In genomic region chr9:66294980-66295410, GRCm38 (mm10) we compare ENCODE assay signal across 8 mouse cellular contexts. TPM values are rescaled to one million over a fixed set of nuclear protein-coding genes. Genes with fewer than 3 reads are reported as not detected.
DNase-seq lines count a peak whose midpoint lies in the region; ATAC-seq lines count a peak whose summit lies in the region.

No protein-coding gene starts in this region.

- no peak overlapping the region for H3K4me2 ChIP-seq in intestine, embryonic 16.5 days (ENCODE audit: low read depth, low read length)
- H3K4me2 ChIP-seq in intestine, embryonic 15.5 days (replicated peaks): no peak overlapping the region
- H3K4me2 ChIP-seq in midbrain, embryonic 13.5 days (replicated peaks): no peak overlapping the region

- H3K9ac ChIP-seq in intestine, embryonic 16.5 days (ENCODE audit: low read depth, low read length): no peak overlapping the region
- no peak overlapping the region for H3K9ac ChIP-seq in intestine, embryonic 15.5 days
- H3K9ac ChIP-seq in midbrain, embryonic 13.5 days (replicated peaks): no peak overlapping the region

- peak; percentile 36; the same call in 1 of the 2 replicates for ATAC-seq in intestine, embryonic 16.5 days
- ATAC-seq in intestine, embryonic 15.5 days: no peak; the same call in 1 of the 2 replicates
- peak; percentile 70 for ATAC-seq in midbrain, embryonic 13.5 days
- no peak for ATAC-seq in inflammation-experienced regulatory T-cells, adult 6 months

- no peak overlapping the region for H3K4me3 ChIP-seq in intestine, embryonic 16.5 days (ENCODE audit: low read length)
- H3K4me3 ChIP-seq in intestine, embryonic 15.5 days (replicated peaks): no peak overlapping the region
- H3K4me3 ChIP-seq in midbrain, embryonic 13.5 days (replicated peaks): no peak overlapping the region

- no peaks in the 10 kb centered on the region for H3K9me3 ChIP-seq in intestine, embryonic 16.5 days (ENCODE audit: control insufficient read depth, low read length)
- H3K9me3 ChIP-seq in intestine, embryonic 15.5 days: no peaks in the 10 kb centered on the region
- no peaks in the 10 kb centered on the region for H3K9me3 ChIP-seq in midbrain, embryonic 13.5 days

- 8% methylated on average over 3 of the region's 3 CpGs for WGBS in intestine, embryonic 16.5 days
- 4% methylated on average over 3 of the region's 3 CpGs for WGBS in intestine, embryonic 15.5 days
- WGBS in midbrain, embryonic 13.5 days: 9% methylated on average over 3 of the region's 3 CpGs

- H3K27me3 ChIP-seq in intestine, embryonic 16.5 days (replicated peaks; ENCODE audit: control insufficient read depth, insufficient read depth, low read length): no peaks in the 10 kb centered on the region
- no peaks in the 10 kb centered on the region for H3K27me3 ChIP-seq in intestine, embryonic 15.5 days (replicated peaks)
- no peaks in the 10 kb centered on the region for H3K27me3 ChIP-seq in midbrain, embryonic 13.5 days

- H3K4me1 ChIP-seq in intestine, embryonic 16.5 days (ENCODE audit: control insufficient read depth, insufficient read depth, low read length): no peaks in the 10 kb centered on the region
- peaks cover 5% of the 10 kb centered on the region; the same call in 1 of the 2 replicates for H3K4me1 ChIP-seq in intestine, embryonic 15.5 days (replicated peaks)
- H3K4me1 ChIP-seq in midbrain, embryonic 13.5 days (replicated peaks): peaks cover 11% of the 10 kb centered on the region

- no peak overlapping the region for H3K27ac ChIP-seq in intestine, embryonic 16.5 days (ENCODE audit: low read length)
- H3K27ac ChIP-seq in intestine, embryonic 15.5 days: no peak overlapping the region
- H3K27ac ChIP-seq in midbrain, embryonic 13.5 days: peak overlapping the region; percentile 48; the same call in 1 of the 2 replicates

- DNase-seq in c-Kit-positive CD71-positive TER-119-negative erythroid progenitor cells, embryonic 14.5 days (ENCODE audit: low read depth): peak; percentile 50
- peak; percentile 69 for DNase-seq in heart, postnatal 4 days
- DNase-seq in layer of hippocampus, postnatal 25 days (ENCODE audit: extremely low spot score in 1 of 2, low spot score in 1 of 2): no peak
- DNase-seq in thymus, postnatal 14 days: no peak

- no peaks in the 10 kb centered on the region for H3K36me3 ChIP-seq in intestine, embryonic 16.5 days (ENCODE audit: control insufficient read depth, insufficient read depth, low read length)
- no peaks in the 10 kb centered on the region for H3K36me3 ChIP-seq in intestine, embryonic 15.5 days
- no peaks in the 10 kb centered on the region for H3K36me3 ChIP-seq in midbrain, embryonic 13.5 days

RNA-seq across cellular contexts. Expression of gene Herc1, which starts 55.3 kb away (rescaled TPM):
- 12.8 and 13.8 TPM in 2 replicates for polyA plus RNA-seq in intestine, embryonic 16.5 days (2015; fragmentation: Nextera tagmentation; extraction: Ambion mirVana)
- polyA plus RNA-seq in intestine, embryonic 15.5 days (2015; fragmentation: Nextera tagmentation; extraction: Ambion mirVana): 16.6 and 18.0 TPM in 2 replicates
- total RNA-seq in heart, postnatal 4 days (2021): 10 to 100 TPM; 48.0 to 48.5 TPM
- 49.6 and 52.8 TPM in 2 replicates for polyA plus RNA-seq in midbrain, embryonic 13.5 days (2015; fragmentation: Nextera tagmentation; extraction: Ambion mirVana)
- polyA plus RNA-seq in inflammation-experienced regulatory T-cells, adult 6 months (2017; shearing (Covaris generic)): 10 to 100 TPM; 24.2 to 48.4 (median 41.9) TPM
- 100 to 1,000 TPM in 1 of 2 experiments, 10 to 100 TPM in 1; 95.4 to 121 TPM for total RNA-seq in layer of hippocampus, postnatal 25 days (2021)

Comparison
In these comparisons a context has a peak if more than half of its experiments do, and no peak if none do; other contexts are left out.
1. ATAC-seq: peak in intestine, embryonic 16.5 days (single experiment) and midbrain, embryonic 13.5 days (single experiment); none in intestine, embryonic 15.5 days (single experiment) and inflammation-experienced regulatory T-cells, adult 6 months (single experiment).
2. DNase-seq: peak in c-Kit-positive CD71-positive TER-119-negative erythroid progenitor cells, embryonic 14.5 days (single experiment) and heart, postnatal 4 days (single experiment); none in layer of hippocampus, postnatal 25 days (0 of 2) and thymus, postnatal 14 days (single experiment).